12 mouse cellular contexts compared by ENCODE assay signal in the genomic region with DNA sequence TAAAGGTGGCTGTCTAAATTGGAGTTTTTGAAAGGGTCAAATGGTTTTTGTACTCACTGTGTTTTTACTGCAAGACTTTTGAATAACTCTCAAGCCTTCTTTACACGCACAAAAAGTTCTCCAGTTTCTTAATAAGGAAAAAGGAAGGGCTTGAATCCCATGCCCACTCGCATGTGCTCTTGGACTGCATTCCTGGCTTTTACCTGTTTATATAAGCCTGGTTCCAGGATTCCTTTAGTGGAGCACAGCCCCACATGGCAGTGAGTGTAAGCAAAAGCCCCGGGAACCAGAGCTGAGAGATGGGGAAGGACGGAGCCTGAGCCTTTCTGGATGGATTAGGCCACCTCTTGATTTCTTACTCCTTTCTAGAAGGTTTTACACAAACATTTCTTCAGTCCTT.
"Had no signal": no experiment of that assay in that cellular context is flagged by ENCODE, and none has a peak within 500 bp of the region (broad histone marks: within the 10 kb centered on the region; RNA-seq: fewer than 3 reads in every experiment).

No protein-coding gene starts in this region.

- H3K9me3 ChIP-seq: liver, embryonic 13.5 days; stomach, embryonic 15.5 days had no signal

- H3K27me3 ChIP-seq: liver, embryonic 13.5 days; stomach, embryonic 15.5 days had no signal

- H3K4me2 ChIP-seq: liver, embryonic 13.5 days; midbrain, embryonic 11.5 days; stomach, embryonic 15.5 days had no signal

- H3K27ac ChIP-seq: liver, embryonic 13.5 days; stomach, embryonic 15.5 days had no signal

- H3K9ac ChIP-seq: liver, embryonic 13.5 days; stomach, embryonic 15.5 days had no signal

- H3K4me3 ChIP-seq: liver, embryonic 13.5 days; stomach, embryonic 15.5 days had no signal

- DNase-seq: kidney, adult 18-20 months; kidney, adult 9 months; kidney, postnatal 14 days; kidney, postnatal 4 days; liver, embryonic 13.5 days; midbrain, embryonic 14.5 days; right cerebral cortex, postnatal 25 days; spleen, adult 18-20 months; thymus, postnatal 25 days had no signal

- ATAC-seq: intestine, embryonic 16.5 days had no signal
